Mouse (Mus musculus) limb, embryonic 14.5 days (tissue): ENCODE measurements around the gene Timd2. TPM values are rescaled to one million over a fixed set of nuclear protein-coding genes. Genes with fewer than 3 reads are reported as not detected.
"Not testable (repeated sequence)": the region's sequence is repeated elsewhere in the genome, so short reads cannot be mapped to it uniquely, and the experiment has no call there.

ENCODE experiments used
- ATAC-seq: fragments of 200-750 bp; cut with Nextera tagmentation; 2 replicates; pipeline ENCODE4 v1.8.0; 2017; ENCODE audit warnings: low read depth, moderate number of reproducible peaks, moderate TSS enrichment; ENCODE audit not compliant: low FRiP score
- DNase-seq: peaks from one replicate; pipeline ENCODE4 v3.0.0-alpha.2; 2015; ENCODE audit warnings: low spot score
- H3K27ac ChIP-seq: fragments of 300-500 bp; sonication (generic); replicated peaks from 2 replicates; pipeline ENCODE4 v1.5.1; 2014; ENCODE audit warnings: low read depth, mild to moderate bottlenecking, low read length, moderate library complexity, mixed read lengths
- H3K27me3 ChIP-seq: fragments of 300-500 bp; sonication (generic); 2 replicates; pipeline ENCODE4 v1.6.1; 2014; ENCODE audit warnings: low read length, mixed read lengths; ENCODE audit not compliant: control insufficient read depth, insufficient read depth
- H3K36me3 ChIP-seq: fragments of 300-500 bp; sonication (generic); 2 replicates; pipeline ENCODE4 v1.6.1; 2014; ENCODE audit warnings: mild to moderate bottlenecking, low read length, moderate library complexity, mixed read lengths; ENCODE audit not compliant: control insufficient read depth, insufficient read depth
- H3K4me1 ChIP-seq: fragments of 300-500 bp; sonication (generic); 2 replicates; pipeline ENCODE4 v1.6.1; 2014; ENCODE audit warnings: antibody characterized with exemption, low read length, mixed read lengths; ENCODE audit not compliant: control insufficient read depth, insufficient read depth
- H3K4me2 ChIP-seq: fragments of 300-500 bp; sonication (generic); replicated peaks from 2 replicates; pipeline ENCODE4 v1.6.1; 2014; ENCODE audit warnings: low read depth, mild to moderate bottlenecking, low read length, moderate library complexity; ENCODE audit not compliant: severe bottlenecking
- H3K4me3 ChIP-seq: fragments of 300-500 bp; sonication (generic); replicated peaks from 2 replicates; pipeline ENCODE4 v1.5.1; 2014; ENCODE audit warnings: low read length
- H3K9ac ChIP-seq: fragments of 300-500 bp; sonication (generic); 2 replicates; pipeline ENCODE4 v1.6.1; 2014; ENCODE audit warnings: mild to moderate bottlenecking, low read depth, low read length, moderate library complexity; ENCODE audit not compliant: severe bottlenecking
- H3K9me3 ChIP-seq: fragments of 300-500 bp; sonication (generic); 2 replicates; pipeline ENCODE4 v1.6.1; 2016; ENCODE audit warnings: low read length; ENCODE audit not compliant: control insufficient read depth
- POLR2A ChIP-seq: fragments of 200-500 bp; IDR thresholded peaks from 2 replicates; pipeline ENCODE4 v1.8.0; 2012; ENCODE audit warnings: inconsistent platforms, mild to moderate bottlenecking, moderate library complexity, borderline replicate concordance; ENCODE audit not compliant: insufficient read depth, insufficient read length; ENCODE audit errors: extremely low read depth
- WGBS: fragments of 180-500 bp; shearing (Covaris S2); extraction: QIAGEN DNeasy Blood & Tissue Kit; methylation state at CpG from one replicate; pipeline ENCODE4 v1.1.7; 2014; 5-methylcytosine and 5-hydroxymethylcytosine counted together
- polyA plus RNA-seq, 2 experiments: library from polyadenylated mRNA; depleted of rRNA in 1 of 2; stranded (reverse) in 1 of 2; unstranded in 1 of 2; fragments of >200 nt; fragmentation: Nextera tagmentation in 1 of 2; extraction: Ambion mirVana in 1 of 2; gene quantifications; 2 replicates each; pipeline versions ENCODE4 v1.2.1 to v1.2.3; 2012 to 2014

The Timd2 gene
- polyA plus RNA-seq (2012; rRNA removed) (0.06 and 0.11 TPM in 2 replicates), polyA plus RNA-seq (2014; fragmentation: Nextera tagmentation; extraction: Ambion mirVana) (not detected in 2 replicates)

DNA sequence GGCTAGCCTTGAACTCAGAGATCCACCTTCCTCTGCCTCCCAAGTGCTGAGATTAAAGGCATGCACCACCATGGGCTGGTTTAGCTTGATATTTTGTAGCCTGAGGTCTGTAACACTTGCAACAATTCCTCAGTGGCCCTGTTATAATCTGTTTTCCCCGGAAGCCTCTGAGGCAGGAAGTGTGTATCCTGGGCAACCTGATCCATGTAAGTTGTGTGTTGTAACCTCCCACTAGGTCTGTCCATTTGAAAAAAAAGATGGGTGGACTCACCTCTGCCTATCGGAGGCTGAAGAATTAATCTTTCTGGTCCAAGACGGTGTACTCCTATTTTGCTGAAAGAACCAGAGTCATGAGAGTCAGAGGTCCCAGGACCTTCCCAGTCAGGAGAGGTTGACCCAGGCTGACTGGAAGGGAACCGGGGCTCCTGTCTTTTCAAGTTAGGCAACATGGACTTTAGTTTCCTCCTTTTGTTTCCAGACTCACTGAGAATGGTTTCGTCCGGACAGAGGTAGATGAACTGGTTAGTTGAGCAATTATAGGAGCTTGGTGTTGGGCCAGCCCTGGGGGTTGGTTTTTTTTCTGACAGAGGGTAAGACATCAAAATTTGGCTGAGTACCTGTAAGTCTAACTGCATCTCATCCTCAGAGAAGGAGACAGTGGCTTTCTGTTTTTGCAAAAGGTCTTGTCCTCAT lies at the start of gene Timd2:
Gene Timd2 (minus strand): TSS at position 398 of the 693 bp plus-strand sequence.
- Histone ChIP-seq H3K27ac (no peak within 1 kb of the TSS), H3K4me1 (no peaks in the 10 kb centered on the region), H3K9me3 (no peaks in the 10 kb centered on the region), H3K4me3 (no peak within 1 kb of the TSS), H3K4me2 (no peak within 1 kb of the TSS), H3K9ac (no peak within 1 kb of the TSS), H3K27me3 (no peaks in the 10 kb centered on the region), H3K36me3 (no peaks in the 10 kb centered on the region)
- ATAC-seq (no peak), DNase-seq (no peak)
- TF ChIP-seq POLR2A = no peak
- WGBS = 71% methylated on average over 6 of the region's 6 CpGs

DNA sequence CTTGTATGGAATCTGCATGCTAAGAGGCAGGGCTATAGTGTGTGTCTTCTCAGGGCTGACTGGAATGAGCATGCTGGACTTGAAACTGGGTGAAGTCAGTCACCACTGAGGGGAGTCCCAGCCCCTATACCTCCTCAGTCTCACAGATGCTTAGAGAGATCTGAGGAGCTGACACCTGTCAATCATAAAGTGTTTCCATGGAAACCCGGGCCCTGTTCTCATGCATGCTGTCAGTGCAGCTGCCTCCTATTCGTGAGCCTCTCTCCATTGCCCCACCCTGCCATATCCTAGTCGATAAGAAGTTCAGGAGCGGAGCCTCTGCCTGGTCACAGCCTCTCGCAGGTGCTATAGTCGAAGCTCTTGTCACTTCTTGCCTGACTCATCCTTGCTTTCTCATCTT lies 48.9 kb upstream of the Timd2 start:
- not testable (repeated sequence) for H3K9me3 ChIP-seq, DNase-seq, H3K4me2 ChIP-seq, ATAC-seq, H3K27ac ChIP-seq, H3K9ac ChIP-seq, H3K27me3 ChIP-seq, H3K36me3 ChIP-seq, H3K4me1 ChIP-seq, H3K4me3 ChIP-seq
- 88% methylated on average over 6 of the region's 6 CpGs for WGBS

DNA sequence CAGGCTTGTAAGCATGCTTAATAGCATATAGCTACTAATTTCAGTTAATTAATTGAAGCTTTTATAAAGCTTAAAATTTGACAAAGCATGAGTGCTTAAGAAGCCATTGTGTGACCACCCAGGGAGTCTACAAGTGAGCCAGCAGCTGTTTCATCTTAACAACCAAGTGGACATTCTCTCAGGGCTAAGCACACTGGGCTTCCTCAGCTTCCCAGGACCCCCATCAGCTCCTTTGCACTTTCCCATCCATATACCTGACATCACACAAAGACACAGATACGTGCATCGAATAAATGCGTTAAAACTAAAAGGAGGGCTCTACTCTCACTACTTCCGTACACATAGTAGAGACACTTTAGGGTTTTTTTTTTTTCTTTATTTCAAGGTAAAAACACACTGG lies 47.8 kb upstream of the Timd2 start:
- Histone ChIP-seq H3K27me3 (no peaks in the 10 kb centered on the region), H3K27ac (no peak overlapping the region), H3K9me3 (no peaks in the 10 kb centered on the region), H3K36me3 (no peaks in the 10 kb centered on the region), H3K9ac (no peak overlapping the region), H3K4me2 (no peak overlapping the region), H3K4me3 (no peak overlapping the region), H3K4me1 (no peaks in the 10 kb centered on the region)
- WGBS = 87% methylated on average over 4 of the region's 4 CpGs
- no peak for TF ChIP-seq POLR2A
- ATAC-seq = no peak
- no peak for DNase-seq

DNA sequence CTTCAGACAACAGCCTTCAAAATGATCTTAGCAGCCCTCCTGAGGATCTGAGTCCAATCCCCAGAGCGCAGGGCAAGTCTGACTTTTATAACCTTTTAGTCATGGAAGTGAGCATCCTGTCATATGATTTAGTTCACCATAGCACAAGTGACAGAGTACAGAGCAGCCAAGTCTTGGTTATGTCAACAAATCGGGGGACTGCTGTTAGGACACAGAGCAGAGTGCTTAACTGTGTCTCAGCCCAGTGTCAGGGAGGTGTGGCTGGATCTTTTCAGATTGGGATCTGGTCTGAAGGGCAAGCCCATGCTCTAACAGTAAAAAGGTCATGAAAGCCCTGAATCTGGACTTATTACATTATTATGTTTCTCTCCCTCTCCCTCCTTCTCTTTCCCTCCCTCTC lies 46.8 kb upstream of the Timd2 start:
- no peak for TF ChIP-seq POLR2A
- H3K4me1 ChIP-seq = no peaks in the 10 kb centered on the region
- DNase-seq = no peak

DNA sequence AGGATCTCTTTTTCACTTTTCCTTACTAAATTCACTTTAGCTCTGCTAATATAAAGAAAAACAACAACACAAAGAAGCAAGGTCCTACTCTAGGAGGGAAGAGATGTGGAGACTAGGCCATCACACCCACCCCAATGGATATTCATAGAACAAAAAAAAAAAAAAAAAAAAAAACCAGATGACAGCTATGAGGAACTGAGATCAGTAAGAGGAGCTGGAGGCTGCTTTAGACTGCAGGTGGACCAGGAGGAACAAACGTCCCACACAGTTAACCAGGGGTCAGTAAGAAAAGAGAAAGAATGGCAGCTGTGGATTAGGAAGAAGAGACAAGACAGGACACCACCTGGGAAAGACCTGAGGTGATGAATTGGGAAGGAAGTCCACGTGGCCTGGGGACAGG lies 41.1 kb upstream of the Timd2 start:
- H3K9ac ChIP-seq = no peak overlapping the region
- H3K4me2 ChIP-seq = no peak overlapping the region
- DNase-seq = no peak
- no peak overlapping the region for H3K4me3 ChIP-seq
- H3K36me3 ChIP-seq = no peaks in the 10 kb centered on the region
- H3K27me3 ChIP-seq = no peaks in the 10 kb centered on the region
- H3K27ac ChIP-seq = no peak overlapping the region
- no peaks in the 10 kb centered on the region for H3K4me1 ChIP-seq
- TF ChIP-seq POLR2A = no peak
- H3K9me3 ChIP-seq = no peaks in the 10 kb centered on the region
- 65% methylated on average over 2 of the region's 2 CpGs for WGBS
- no peak for ATAC-seq

More for the DNA sequence above, 46.8 kb upstream of the Timd2 start:
- no peak for ATAC-seq
- Histone ChIP-seq H3K9ac (no peak overlapping the region), H3K4me2 (no peak overlapping the region), H3K36me3 (no peaks in the 10 kb centered on the region), H3K27me3 (no peaks in the 10 kb centered on the region), H3K27ac (no peak overlapping the region), H3K9me3 (no peaks in the 10 kb centered on the region), H3K4me3 (no peak overlapping the region)
- 59% methylated on average over 2 of the region's 2 CpGs for whole genome bisulfite sequencing
